Comparison of ENCODE assay signal across 24 mouse cellular contexts in genomic region chr4:82734348-82734747, GRCm38 (mm10). TPM values are rescaled to one million over a fixed set of nuclear protein-coding genes. Genes with fewer than 3 reads are reported as not detected.
DNase-seq lines count a peak whose midpoint lies in the region; ATAC-seq and TF ChIP-seq lines count a peak whose summit lies in the region.
"Had no signal": no experiment of that assay in that cellular context is flagged by ENCODE, and none has a peak within 500 bp of the region (broad histone marks: within the 10 kb centered on the region; RNA-seq: fewer than 3 reads in every experiment).

No protein-coding gene starts in this region.

- H3K36me3 ChIP-seq in midbrain, embryonic 11.5 days (ENCODE audit: control insufficient read depth, insufficient read depth, low read length) = no peaks in the 10 kb centered on the region
- H3K36me3 ChIP-seq in midbrain, postnatal 0 days (ENCODE audit: insufficient read depth, low read length) = no peaks in the 10 kb centered on the region
- H3K36me3 ChIP-seq in limb, embryonic 15.5 days = no peaks in the 10 kb centered on the region
- H3K36me3 ChIP-seq in forebrain, embryonic 13.5 days (ENCODE audit: poor library complexity, severe bottlenecking) = no peaks in the 10 kb centered on the region
- H3K36me3 ChIP-seq in forebrain, postnatal 0 days (ENCODE audit: insufficient read depth) = no peaks in the 10 kb centered on the region
- H3K36me3 ChIP-seq: forebrain, embryonic 10.5 days; liver, embryonic 12.5 days; lung, embryonic 15.5 days; midbrain, embryonic 10.5 days; neural tube, embryonic 15.5 days had no signal

- no peaks in the 10 kb centered on the region for H3K4me1 ChIP-seq in midbrain, embryonic 11.5 days (ENCODE audit: control insufficient read depth, insufficient read depth, low read length)
- no peaks in the 10 kb centered on the region for H3K4me1 ChIP-seq in midbrain, postnatal 0 days (ENCODE audit: insufficient read depth, low read length)
- peaks cover 12% of the 10 kb centered on the region; the same call in 1 of the 2 replicates for H3K4me1 ChIP-seq in limb, embryonic 15.5 days
- H3K4me1 ChIP-seq in forebrain, embryonic 13.5 days = peaks cover 20% of the 10 kb centered on the region
- H3K4me1 ChIP-seq in forebrain, postnatal 0 days (ENCODE audit: insufficient read depth) = no peaks in the 10 kb centered on the region
- H3K4me1 ChIP-seq: liver, embryonic 12.5 days; neural tube, embryonic 15.5 days had no signal

- H3K4me2 ChIP-seq in midbrain, embryonic 11.5 days = no peak overlapping the region
- H3K4me2 ChIP-seq in midbrain, postnatal 0 days (ENCODE audit: low read depth, low read length, poor library complexity, severe bottlenecking) = no peak overlapping the region
- H3K4me2 ChIP-seq in limb, embryonic 15.5 days = 0 out of 2 replicates have a peak overlapping the region, but pooled peaks have one; percentile 7
- no peak overlapping the region for H3K4me2 ChIP-seq in forebrain, embryonic 13.5 days
- no peak overlapping the region for H3K4me2 ChIP-seq in forebrain, postnatal 0 days (ENCODE audit: low read depth)
- H3K4me2 ChIP-seq: hindbrain, embryonic 14.5 days; liver, embryonic 12.5 days; lung, embryonic 15.5 days; neural tube, embryonic 15.5 days had no signal

- H3K4me3 ChIP-seq in midbrain, embryonic 11.5 days (ENCODE audit: low read depth, low read length) = no peak overlapping the region
- no peak overlapping the region for H3K4me3 ChIP-seq in midbrain, postnatal 0 days (ENCODE audit: low read depth, low read length)
- no peak overlapping the region for H3K4me3 ChIP-seq in limb, embryonic 15.5 days
- H3K4me3 ChIP-seq in forebrain, embryonic 13.5 days = no peak overlapping the region
- H3K4me3 ChIP-seq in forebrain, postnatal 0 days (ENCODE audit: low read depth, low read length) = no peak overlapping the region
- H3K4me3 ChIP-seq: forebrain, embryonic 10.5 days; liver, embryonic 12.5 days; lung, embryonic 15.5 days; midbrain, embryonic 10.5 days; neural tube, embryonic 15.5 days had no signal

- ATAC-seq in midbrain, embryonic 11.5 days (ENCODE audit: low FRiP score) = no peak
- ATAC-seq in midbrain, postnatal 0 days (ENCODE audit: low FRiP score) = no peak
- ATAC-seq in granulocyte monocyte progenitor cell, adult 5-6 weeks (replicated peaks; ENCODE audit: poor library complexity, severe bottlenecking) = peak; percentile 93
- ATAC-seq in limb, embryonic 15.5 days (ENCODE audit: insufficient number of reproducible peaks, low FRiP score, low TSS enrichment, low read depth) = no peak
- no peak for ATAC-seq in forebrain, embryonic 13.5 days
- ATAC-seq in forebrain, postnatal 0 days = no peak
- ATAC-seq: inflammation-experienced regulatory T-cells, adult 6 months; liver, embryonic 12.5 days had no signal

- no peak for TF ChIP-seq CTCF in midbrain, postnatal 0 days (IDR thresholded peaks at IDR 0.05)
- no peak for TF ChIP-seq CTCF in forebrain, postnatal 0 days (IDR thresholded peaks at IDR 0.05; ENCODE audit: low read depth)

- 45% methylated on average over 5 of the region's 5 CpGs for WGBS in midbrain, embryonic 11.5 days
- 50% methylated on average over 5 of the region's 5 CpGs for WGBS in midbrain, postnatal 0 days
- 46% methylated on average over 5 of the region's 5 CpGs for WGBS in limb, embryonic 15.5 days
- WGBS in forebrain, embryonic 13.5 days = 35% methylated on average over 5 of the region's 5 CpGs
- WGBS in forebrain, postnatal 0 days = 48% methylated on average over 5 of the region's 5 CpGs

- no peaks in the 10 kb centered on the region for H3K9me3 ChIP-seq in midbrain, embryonic 11.5 days (ENCODE audit: control insufficient read depth, low read length)
- H3K9me3 ChIP-seq in midbrain, postnatal 0 days (ENCODE audit: low read length) = no peaks in the 10 kb centered on the region
- H3K9me3 ChIP-seq in limb, embryonic 15.5 days = no peaks in the 10 kb centered on the region
- H3K9me3 ChIP-seq in forebrain, embryonic 13.5 days (replicated peaks) = no peaks in the 10 kb centered on the region
- no peaks in the 10 kb centered on the region for H3K9me3 ChIP-seq in forebrain, postnatal 0 days (ENCODE audit: low read length)
- H3K9me3 ChIP-seq: forebrain, embryonic 10.5 days; liver, embryonic 12.5 days; lung, embryonic 15.5 days; midbrain, embryonic 10.5 days; neural tube, embryonic 15.5 days had no signal

- no peak overlapping the region for H3K9ac ChIP-seq in midbrain, embryonic 11.5 days (ENCODE audit: low read length)
- no peak overlapping the region for H3K9ac ChIP-seq in midbrain, postnatal 0 days (replicated peaks; ENCODE audit: low read length, poor library complexity, severe bottlenecking)
- no peak overlapping the region for H3K9ac ChIP-seq in limb, embryonic 15.5 days
- H3K9ac ChIP-seq in forebrain, embryonic 13.5 days = no peak overlapping the region
- H3K9ac ChIP-seq in forebrain, postnatal 0 days = no peak overlapping the region
- H3K9ac ChIP-seq: hindbrain, embryonic 14.5 days; liver, embryonic 12.5 days; lung, embryonic 15.5 days; neural tube, embryonic 15.5 days had no signal

- H3K27ac ChIP-seq in midbrain, embryonic 11.5 days (ENCODE audit: low read depth, low read length) = no peak overlapping the region
- H3K27ac ChIP-seq in midbrain, postnatal 0 days (ENCODE audit: low read depth, low read length) = no peak overlapping the region
- peak overlapping the region; percentile 83 for H3K27ac ChIP-seq in limb, embryonic 15.5 days
- no peak overlapping the region for H3K27ac ChIP-seq in forebrain, embryonic 13.5 days
- no peak overlapping the region for H3K27ac ChIP-seq in forebrain, postnatal 0 days (ENCODE audit: low read depth, low read length)
- H3K27ac ChIP-seq: forebrain, embryonic 10.5 days; hindbrain, embryonic 14.5 days; kidney, postnatal 0 days; liver, embryonic 12.5 days; lung, embryonic 15.5 days; midbrain, embryonic 10.5 days; neural tube, embryonic 15.5 days had no signal

- peak; percentile 70 for DNase-seq in midbrain, embryonic 11.5 days (ENCODE audit: low spot score, missing footprints)
- DNase-seq in midbrain, postnatal 0 days (ENCODE audit: low spot score) = no peak
- no peak for DNase-seq in forebrain, postnatal 0 days
- DNase-seq in adrenal gland, adult 18-20 months (ENCODE audit: low spot score in 2 of 2) = no peak
- DNase-seq: adrenal gland, postnatal 25 days; cerebellum, adult 9-10 months; gastrocnemius, postnatal 36 days; heart, postnatal 10 days; kidney, adult 18-20 months; layer of hippocampus, adult 9-11 months; lung, postnatal 4 days; right cerebral cortex, adult 18-20 months; thymus, adult 2 months had no signal

- H3K27me3 ChIP-seq in midbrain, embryonic 11.5 days (ENCODE audit: control insufficient read depth, insufficient read depth, low read length) = no peaks in the 10 kb centered on the region
- no peaks in the 10 kb centered on the region for H3K27me3 ChIP-seq in midbrain, postnatal 0 days (ENCODE audit: insufficient read depth, low read length)
- H3K27me3 ChIP-seq in limb, embryonic 15.5 days = no peaks in the 10 kb centered on the region
- H3K27me3 ChIP-seq in forebrain, embryonic 13.5 days = no peaks in the 10 kb centered on the region
- H3K27me3 ChIP-seq in forebrain, postnatal 0 days (ENCODE audit: insufficient read depth, low read length) = no peaks in the 10 kb centered on the region
- H3K27me3 ChIP-seq: liver, embryonic 12.5 days; lung, embryonic 15.5 days; neural tube, embryonic 15.5 days had no signal

RNA-seq across cellular contexts. Expression of gene Nfib, which starts 28.8 kb away (rescaled TPM):
- 19.9 and 21.7 TPM in 2 replicates for polyA plus RNA-seq in midbrain, embryonic 11.5 days (2014; fragmentation: Nextera tagmentation; extraction: Ambion mirVana)
- total RNA-seq in midbrain, postnatal 0 days (2014; rRNA removed) = 59.9 and 62.8 TPM in 2 replicates
- polyA plus RNA-seq in midbrain, postnatal 0 days (2015; fragmentation: Nextera tagmentation; extraction: Ambion mirVana) = 19.9 and 27.7 TPM in 2 replicates
- not detected in 2 replicates for total RNA-seq in granulocyte monocyte progenitor cell, adult 5-6 weeks (2014; fragmentation: Nextera tagmentation)
- not detected in 2 replicates for total RNA-seq in granulocyte monocyte progenitor cell, adult 5-6 weeks (2017)
- polyA plus RNA-seq in limb, embryonic 15.5 days (2015; fragmentation: Nextera tagmentation; extraction: Ambion mirVana) = 97.2 and 113 TPM in 2 replicates
- 170 and 204 TPM in 2 replicates for polyA plus RNA-seq in forebrain, embryonic 13.5 days (2015; fragmentation: Nextera tagmentation; extraction: Ambion mirVana)
- 114 and 135 TPM in 2 replicates for total RNA-seq in forebrain, postnatal 0 days (2014; rRNA removed)
- 40.2 and 69.0 TPM in 2 replicates for polyA plus RNA-seq in forebrain, postnatal 0 days (2015; fragmentation: Nextera tagmentation; extraction: Ambion mirVana)
- 10 to 100 TPM; 61.8 to 76.3 TPM for total RNA-seq in adrenal gland, adult 18-20 months (2021)
